Comparison of ENCODE assay signal across 18 mouse cellular contexts in the genomic region with DNA sequence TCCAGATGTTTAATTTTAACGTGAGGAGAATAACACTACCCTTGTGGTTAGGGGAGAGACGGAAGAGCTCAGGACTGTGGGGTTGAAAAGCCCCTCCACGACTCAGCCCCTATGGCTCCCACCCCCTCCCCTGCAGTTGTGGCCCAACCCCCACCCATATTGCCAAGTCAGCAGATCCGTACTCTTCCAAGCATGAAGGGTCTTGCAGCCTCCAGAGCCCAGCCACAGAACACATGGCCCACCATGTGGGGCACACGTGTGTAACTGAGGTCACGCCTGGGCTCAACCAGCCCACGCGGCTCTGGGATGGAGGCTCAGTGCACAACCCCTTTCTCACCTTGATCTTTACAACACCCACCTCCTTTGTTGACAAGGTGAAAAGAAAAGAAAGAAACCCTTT.
"Had no signal": no experiment of that assay in that cellular context is flagged by ENCODE, and none has a peak within 500 bp of the region (broad histone marks: within the 10 kb centered on the region; RNA-seq: fewer than 3 reads in every experiment).

No protein-coding gene starts in this region.

- H3K4me2 ChIP-seq: lung, embryonic 15.5 days; midbrain, embryonic 11.5 days; midbrain, embryonic 13.5 days; midbrain, embryonic 15.5 days; neural tube, embryonic 12.5 days had no signal

- DNase-seq: liver, postnatal 0 days; lung, adult 2 months; lung, postnatal 14 days; lung, postnatal 36 days; right cerebral cortex, postnatal 14 days; right cerebral cortex, postnatal 4 days; spleen, adult 18-20 months; thymus, adult 18-20 months; thymus, postnatal 14 days; thymus, postnatal 36 days had no signal

- H3K4me1 ChIP-seq: megakaryocyte, embryonic 14.5 days; midbrain, embryonic 15.5 days had no signal

- H3K9ac ChIP-seq: liver, postnatal 0 days; lung, embryonic 15.5 days; midbrain, embryonic 13.5 days; midbrain, embryonic 15.5 days; neural tube, embryonic 12.5 days had no signal

- H3K36me3 ChIP-seq: lung, embryonic 15.5 days; midbrain, embryonic 13.5 days; midbrain, embryonic 15.5 days; neural tube, embryonic 12.5 days had no signal

- H3K27me3 ChIP-seq: lung, embryonic 15.5 days had no signal

- ATAC-seq: liver, postnatal 0 days; lung, postnatal 0 days; midbrain, embryonic 13.5 days; midbrain, embryonic 15.5 days had no signal

- H3K27ac ChIP-seq: lung, embryonic 15.5 days; macrophage; midbrain, embryonic 13.5 days; midbrain, embryonic 15.5 days; neural tube, embryonic 12.5 days had no signal

- H3K9me3 ChIP-seq: lung, embryonic 15.5 days; megakaryocyte, embryonic 14.5 days; midbrain, embryonic 13.5 days; midbrain, embryonic 15.5 days; neural tube, embryonic 12.5 days had no signal

- H3K4me3 ChIP-seq: lung, embryonic 15.5 days; megakaryocyte, embryonic 14.5 days; midbrain, embryonic 13.5 days; midbrain, embryonic 15.5 days; neural tube, embryonic 12.5 days had no signal
